In the genomic region with DNA sequence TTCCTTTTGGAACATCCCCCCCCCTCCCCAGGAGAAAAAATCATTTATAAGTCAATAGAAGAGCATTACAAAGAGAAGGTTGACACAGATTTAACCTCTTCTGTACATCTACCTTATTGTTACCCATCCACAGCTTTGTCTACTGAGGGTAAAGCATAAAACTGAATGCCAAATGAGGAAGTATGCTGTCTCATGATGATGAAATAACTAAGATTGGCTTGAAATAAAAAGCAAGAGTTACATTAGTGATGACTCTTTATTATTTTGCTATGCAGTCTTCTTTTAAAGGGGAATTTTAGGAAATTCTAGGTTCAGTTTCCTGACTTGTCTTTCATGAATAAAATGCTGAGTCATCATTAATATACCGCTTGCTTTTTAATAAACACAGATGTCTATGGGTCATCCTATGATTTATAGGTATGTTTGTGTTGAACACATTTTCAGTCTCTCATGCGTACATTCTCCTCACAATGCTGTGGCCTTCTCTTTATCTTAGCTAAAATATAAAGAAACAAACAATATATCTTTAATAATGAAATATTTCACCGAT, we compare ENCODE assay signal across 15 mouse cellular contexts.
"Had no signal": no experiment of that assay in that cellular context is flagged by ENCODE, and none has a peak within 500 bp of the region (broad histone marks: within the 10 kb centered on the region; RNA-seq: fewer than 3 reads in every experiment).

No protein-coding gene starts in this region.

- H3K27me3 ChIP-seq: limb, embryonic 12.5 days; liver, embryonic 15.5 days; midbrain, embryonic 12.5 days; neural tube, embryonic 15.5 days had no signal

- H3K36me3 ChIP-seq: limb, embryonic 12.5 days; liver, embryonic 15.5 days; midbrain, embryonic 12.5 days; neural tube, embryonic 15.5 days had no signal

- H3K9ac ChIP-seq: limb, embryonic 12.5 days; liver, embryonic 15.5 days; midbrain, embryonic 12.5 days; neural tube, embryonic 15.5 days had no signal

- H3K9me3 ChIP-seq: limb, embryonic 12.5 days; liver, embryonic 15.5 days; midbrain, embryonic 12.5 days; neural tube, embryonic 15.5 days had no signal

- H3K4me3 ChIP-seq: left cerebral cortex, adult 2 months; limb, embryonic 12.5 days; liver, embryonic 15.5 days; midbrain, embryonic 12.5 days; neural tube, embryonic 15.5 days had no signal

- ATAC-seq: intestine, postnatal 0 days; lung, postnatal 0 days had no signal

- DNase-seq: kidney, adult 8-10 months; kidney, postnatal 25 days; liver; lung, adult 2 months; lung, postnatal 36 days; spleen, adult 18-20 months; thymus, adult 18-20 months; thymus, postnatal 14 days had no signal

- H3K4me2 ChIP-seq: limb, embryonic 12.5 days; liver, embryonic 15.5 days; midbrain, embryonic 12.5 days; neural tube, embryonic 15.5 days had no signal

- H3K27ac ChIP-seq: left cerebral cortex, adult 2 months; limb, embryonic 12.5 days; liver, embryonic 15.5 days; midbrain, embryonic 12.5 days; neural tube, embryonic 15.5 days had no signal

- H3K4me1 ChIP-seq: limb, embryonic 12.5 days; liver, embryonic 15.5 days; midbrain, embryonic 12.5 days; neural tube, embryonic 15.5 days had no signal
